Mouse (Mus musculus) forelimb bud, embryonic 11.5 days (tissue): ENCODE measurements around the gene Eaf1.
A peak's percentile ranks its signal among the peaks of the same experiment; 100 is the strongest.
"Not testable (repeated sequence)": the region's sequence is repeated elsewhere in the genome, so short reads cannot be mapped to it uniquely, and the experiment has no call there.

Source experiments
- DNase-seq: peaks from one replicate; pipeline ENCODE4 v3.0.0-alpha.2; 2012; ENCODE audit warnings: low read depth, low spot score

Eaf1 gene

DNA sequence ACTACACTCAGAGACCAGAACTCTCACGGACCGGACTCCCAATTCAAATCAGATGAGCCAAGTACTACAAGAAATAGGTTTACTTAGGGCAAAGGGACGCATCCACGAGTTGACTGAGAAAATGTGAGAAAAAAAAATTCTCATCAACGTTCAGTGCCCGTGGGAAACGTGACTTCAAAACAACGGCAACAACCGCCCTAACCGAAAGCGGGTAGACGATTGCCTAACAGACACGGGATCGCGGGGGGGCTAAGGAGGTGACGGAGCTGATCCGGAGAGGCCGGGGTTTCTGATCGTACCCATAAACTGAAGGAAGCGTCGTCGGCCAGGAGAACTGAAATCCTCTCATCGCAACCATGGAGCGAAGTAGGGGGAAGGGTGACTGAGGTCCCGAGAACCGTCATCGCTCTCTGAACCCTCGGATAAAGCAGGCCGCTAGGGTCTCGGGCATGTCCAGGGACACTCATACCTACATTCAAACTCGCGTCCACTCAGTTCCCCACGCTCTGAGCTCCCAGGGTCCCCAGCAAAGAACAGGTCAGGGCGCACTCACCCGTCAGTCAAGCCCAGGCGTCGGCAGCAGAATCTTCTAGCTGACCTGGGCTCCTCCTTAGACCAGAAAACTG is at the start of gene Eaf1:
Eaf1 (plus strand) TSS at position 51 of the 626 bp plus-strand sequence.
- no peak for DNase-seq

DNA sequence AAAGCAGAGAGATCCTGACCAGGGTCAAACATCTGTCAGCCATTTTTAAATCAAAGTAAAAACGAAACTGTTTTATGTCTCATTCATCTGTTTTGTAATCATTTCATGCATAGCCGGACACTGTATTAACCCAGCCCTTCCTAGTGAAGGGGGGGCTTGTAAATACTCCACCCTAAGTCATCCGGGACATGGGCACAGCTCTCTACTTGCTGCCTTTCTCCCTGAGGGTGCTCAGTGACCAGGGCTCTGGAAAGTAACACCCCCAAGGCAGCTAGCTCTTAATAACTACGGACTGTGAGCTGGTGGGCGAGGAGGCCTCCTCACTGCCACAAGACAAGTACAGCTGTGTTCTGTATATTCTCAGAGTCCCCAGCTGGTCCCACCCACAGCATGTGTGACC is 45.2 kb upstream of the Eaf1 start:
- no peak for DNase-seq

DNA sequence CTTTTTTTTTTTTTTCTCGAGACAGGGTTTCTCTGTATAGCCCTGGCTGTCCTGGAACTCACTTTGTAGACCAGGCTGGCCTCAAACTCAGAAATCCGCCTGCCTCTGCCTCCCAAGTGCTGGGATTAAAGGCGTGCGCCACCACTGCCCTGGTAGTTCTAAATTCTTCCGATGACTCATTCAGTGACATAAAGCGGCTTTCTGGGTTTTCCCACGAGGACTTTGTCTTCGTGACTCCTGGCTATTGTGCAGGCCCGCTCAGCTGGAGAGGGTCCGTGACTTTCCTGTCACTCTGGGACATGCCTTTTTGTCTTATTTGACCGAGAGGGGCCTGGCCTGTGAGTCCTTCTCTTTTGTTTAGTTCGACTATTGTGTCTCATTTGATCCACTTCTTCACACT is 40.3 kb upstream of the Eaf1 start:
- DNase-seq, result not testable (repeated sequence)

DNA sequence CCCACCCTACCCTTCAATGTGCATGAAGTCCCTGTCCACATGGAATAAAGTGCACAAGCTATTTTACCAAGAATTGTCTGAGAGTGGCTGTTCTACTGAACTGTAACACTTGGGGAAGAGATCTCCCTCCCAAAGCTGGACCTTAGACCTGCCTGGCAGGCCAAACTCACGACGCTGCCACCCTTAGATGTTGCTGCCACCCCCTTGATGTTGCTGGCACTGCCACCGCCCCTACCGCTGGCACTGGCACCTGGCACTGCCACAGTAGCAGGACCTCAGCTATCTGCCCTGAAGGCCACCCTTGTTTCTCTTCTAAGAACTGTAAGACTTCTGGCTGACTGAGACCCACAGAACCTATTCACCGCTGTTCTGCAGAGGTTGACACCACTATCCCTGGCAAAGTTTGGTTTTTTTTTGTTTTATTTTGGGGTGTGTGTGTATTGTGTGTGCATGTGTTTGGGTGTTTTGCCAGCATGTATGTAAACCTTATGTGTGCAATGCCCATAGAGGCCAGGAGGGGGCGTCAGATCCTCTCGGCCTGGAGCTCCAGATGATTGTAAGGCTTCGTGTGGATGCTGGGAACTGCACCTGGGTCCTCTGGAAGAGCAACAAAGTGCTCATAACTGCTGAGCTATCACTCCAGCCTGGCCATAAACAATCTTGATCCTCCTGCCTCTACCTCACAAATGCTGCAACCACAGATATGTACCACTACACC is 39.2 kb upstream of the Eaf1 start:
- no peak for DNase-seq

DNA sequence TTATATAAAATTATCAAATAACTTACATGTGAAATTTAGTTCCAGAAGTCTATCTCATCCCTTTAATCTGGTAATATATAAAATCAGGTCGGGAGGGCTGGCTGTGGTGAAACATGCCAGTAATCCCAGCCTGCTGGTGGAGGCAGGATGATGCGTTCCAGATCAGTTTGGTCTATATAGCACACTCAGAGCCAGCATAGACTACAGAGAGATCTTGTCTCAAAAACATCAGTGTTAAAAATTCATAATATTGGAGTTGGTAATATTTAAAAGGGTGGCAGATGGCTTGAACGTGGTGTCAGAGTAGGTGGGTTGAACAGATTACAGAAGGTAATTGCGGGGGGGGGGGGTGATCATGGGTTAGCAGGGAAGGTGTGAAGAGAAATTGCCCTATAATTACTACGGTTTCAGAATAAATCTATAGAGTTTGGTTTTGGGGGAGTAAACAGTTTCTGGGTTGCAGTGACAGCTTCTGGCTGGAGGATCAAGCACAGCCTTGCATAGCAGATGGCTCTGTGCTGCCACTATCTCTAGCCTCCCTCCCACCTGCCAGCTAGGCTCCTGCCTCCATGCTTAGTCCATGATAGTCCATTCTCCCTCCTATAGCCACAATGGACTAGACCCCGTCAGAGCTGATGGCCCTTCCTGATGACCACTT is 38.0 kb upstream of the Eaf1 start:
- DNase-seq, result no peak

DNA sequence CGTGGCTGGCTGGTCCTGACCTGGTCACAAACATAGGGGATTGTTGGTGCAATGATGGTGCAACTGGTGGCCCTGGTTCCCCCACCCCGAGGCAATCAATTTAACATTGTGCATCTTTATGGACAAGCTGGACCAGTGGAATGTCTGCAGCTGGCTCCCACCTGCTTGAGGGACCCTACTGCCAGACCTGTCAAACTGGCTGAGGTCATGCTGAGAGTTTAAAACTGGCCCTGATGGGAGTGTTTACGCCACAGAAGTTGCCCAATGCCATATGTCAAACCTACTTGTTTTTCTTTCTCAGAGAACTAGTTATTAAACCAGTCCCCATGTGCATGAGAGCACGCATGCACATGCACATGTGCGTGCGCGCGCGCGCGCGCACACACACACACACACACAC is 36.2 kb upstream of the Eaf1 start:
- DNase-seq, result peak; percentile 58

DNA sequence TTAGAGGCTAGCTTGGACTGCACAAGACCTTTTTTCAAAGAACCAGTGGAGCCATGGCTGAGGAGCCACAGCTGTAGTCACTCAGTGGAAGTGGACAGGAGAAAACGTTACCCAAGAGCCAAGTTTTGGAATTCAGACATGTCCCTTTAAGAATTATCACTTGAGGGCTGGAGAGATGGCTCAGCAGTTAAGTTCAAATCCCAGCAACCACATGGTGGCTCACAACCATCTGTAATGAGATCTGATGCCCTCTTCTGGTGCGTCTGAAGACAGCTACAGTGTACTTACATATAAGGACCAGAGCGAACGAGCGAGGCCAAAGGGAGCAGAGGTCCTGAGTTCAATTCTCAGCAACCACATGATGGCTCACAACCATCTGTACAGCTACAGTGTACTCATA is 32.0 kb upstream of the Eaf1 start:
- not testable (repeated sequence) for DNase-seq

DNA sequence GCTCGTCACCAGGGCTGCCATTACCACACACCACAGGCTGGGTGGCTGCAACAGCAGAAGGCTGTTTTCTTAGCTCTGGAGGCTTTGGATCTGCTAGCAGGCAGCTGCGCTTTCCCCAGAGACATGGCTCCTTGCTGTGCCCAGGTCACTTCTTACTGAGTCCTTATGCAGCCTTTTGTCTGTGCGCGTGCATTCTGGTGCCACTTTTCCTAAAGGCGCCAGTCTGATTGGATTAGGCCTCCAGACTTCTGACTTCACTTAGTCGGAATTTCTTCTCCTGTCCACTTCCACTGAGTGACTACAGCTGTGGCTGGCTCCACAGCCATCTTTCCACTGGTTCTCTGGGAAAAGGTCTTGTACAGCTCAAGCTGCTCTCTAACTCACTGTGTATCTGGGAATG is 31.3 kb upstream of the Eaf1 start:
- DNase-seq, result peak; percentile 17

DNA sequence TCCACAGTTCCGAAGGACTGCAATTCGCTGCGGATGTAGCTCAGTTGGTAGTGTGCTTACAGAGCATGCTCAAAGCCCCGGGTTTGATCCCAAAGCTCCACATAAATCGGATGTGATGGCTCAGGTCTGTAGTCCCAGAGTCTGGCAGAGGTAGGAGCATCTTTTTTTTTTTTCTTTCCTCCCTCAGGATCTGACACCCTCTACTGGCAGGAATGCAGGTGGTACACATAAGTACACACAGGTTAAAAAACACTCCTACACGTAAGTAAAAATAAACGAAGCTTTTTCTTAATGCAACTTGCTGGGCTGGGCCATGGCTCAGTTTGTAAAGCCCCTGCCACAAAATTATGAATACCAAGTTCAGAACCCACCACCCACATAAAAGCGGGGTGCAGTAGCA is 30.0 kb upstream of the Eaf1 start:
- DNase-seq, result peak; percentile 54

DNA sequence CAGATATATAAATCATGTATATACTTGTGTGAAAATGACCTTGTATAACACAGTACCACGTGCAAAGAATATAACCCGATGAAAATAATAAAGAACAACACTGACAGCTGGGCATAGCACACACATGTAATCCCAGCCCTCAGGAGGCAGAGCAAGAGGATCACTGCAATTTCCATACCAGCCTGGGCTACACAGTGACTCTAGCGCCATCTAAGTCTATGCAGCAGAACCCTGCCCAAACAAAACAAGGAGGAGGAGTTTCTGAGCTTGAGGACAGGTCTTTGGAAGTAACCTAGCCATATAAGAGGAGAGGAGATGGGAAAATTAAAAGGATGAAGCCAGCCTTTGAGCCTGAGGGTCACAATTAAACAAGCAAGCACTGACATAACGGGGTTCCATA is 24.5 kb upstream of the Eaf1 start:
- DNase-seq, result no peak

DNA sequence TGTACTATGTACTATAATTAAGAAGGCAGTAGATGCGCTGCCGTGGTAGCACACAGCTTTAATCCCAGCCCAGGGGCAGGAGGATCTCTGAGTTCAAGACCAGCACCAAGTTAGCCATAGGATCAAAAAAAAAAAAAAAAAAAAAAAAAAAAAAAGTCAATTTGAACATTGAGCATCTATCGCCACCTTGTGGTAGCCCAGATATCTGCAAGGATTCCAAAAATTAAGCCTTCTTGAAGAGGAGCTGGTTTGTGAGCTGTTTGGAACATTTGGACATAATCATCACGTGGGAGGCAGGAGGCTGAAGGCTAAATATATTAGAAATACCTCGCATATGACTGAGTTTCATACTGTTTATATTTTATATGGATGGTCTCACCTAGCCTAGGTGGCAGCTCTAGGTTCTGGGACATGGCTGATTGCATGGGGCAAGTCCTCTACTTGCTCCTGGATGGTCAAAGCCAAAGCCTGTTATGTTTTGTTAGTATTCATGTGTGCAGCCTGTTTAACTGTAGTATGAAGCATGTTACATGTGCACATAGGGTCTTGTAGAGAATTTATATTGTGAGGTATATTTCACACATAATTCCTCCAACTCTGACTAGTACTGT is 21.6 kb upstream of the Eaf1 start:
- peak; percentile 72 for DNase-seq

DNA sequence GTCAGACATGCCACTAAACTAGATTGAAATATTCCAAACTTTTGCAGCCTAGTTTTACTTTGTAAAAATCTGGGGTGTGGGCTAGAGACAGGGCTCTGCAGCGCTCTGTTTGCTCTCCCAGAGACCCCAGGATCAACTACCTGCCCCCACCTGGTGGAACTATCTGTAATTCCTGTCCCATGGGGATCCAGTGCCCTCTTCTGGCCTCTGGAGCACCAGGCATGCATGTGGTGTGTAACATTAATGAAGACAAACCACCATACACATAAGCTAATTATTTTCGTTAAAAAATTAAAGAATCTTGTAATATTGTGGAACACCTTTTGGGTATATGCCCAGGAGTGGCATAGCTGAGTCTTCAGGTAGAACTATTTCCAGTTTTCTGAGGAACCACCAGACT is 20.9 kb upstream of the Eaf1 start:
- DNase-seq, result no peak

DNA sequence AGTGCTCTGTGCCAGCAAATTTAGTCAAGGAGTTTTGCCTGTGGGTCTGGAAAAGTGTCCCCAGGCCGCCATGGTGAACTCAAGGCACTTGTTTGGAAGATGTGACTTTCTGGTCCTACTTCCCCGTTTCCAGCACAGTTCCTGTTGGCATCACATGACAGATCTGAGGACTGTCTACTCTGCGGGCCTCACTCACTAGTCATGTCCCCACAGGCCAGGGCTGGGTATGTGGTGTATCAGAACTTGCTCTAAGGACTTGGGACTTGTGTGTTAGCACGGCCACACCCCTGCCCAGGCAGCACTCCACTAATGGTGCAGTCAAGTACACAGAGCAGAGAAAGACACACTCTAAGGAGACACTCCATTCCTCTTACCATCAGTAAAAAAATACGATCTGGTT is 11.8 kb upstream of the Eaf1 start:
- DNase-seq, result no peak

DNA sequence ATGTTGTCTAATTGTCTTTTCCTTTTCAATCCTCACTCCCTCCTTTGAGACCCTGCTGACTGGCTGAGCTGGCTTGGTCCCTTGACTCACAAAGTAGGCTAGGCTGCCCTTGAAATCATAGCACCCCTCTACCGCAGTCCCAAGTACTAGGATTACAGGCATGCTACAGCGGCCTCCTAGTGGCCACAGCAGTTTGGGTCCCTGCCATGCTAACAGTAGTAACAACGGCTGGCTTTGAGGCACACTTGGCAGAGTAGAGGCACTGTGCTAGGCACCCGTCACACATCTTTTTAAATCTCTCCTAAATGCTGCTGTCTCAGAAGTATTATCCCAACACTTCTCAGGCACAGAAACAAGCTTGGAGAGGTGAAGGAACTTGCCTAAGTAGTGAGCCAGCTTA is 7.7 kb upstream of the Eaf1 start:
- DNase-seq, result no peak

DNA sequence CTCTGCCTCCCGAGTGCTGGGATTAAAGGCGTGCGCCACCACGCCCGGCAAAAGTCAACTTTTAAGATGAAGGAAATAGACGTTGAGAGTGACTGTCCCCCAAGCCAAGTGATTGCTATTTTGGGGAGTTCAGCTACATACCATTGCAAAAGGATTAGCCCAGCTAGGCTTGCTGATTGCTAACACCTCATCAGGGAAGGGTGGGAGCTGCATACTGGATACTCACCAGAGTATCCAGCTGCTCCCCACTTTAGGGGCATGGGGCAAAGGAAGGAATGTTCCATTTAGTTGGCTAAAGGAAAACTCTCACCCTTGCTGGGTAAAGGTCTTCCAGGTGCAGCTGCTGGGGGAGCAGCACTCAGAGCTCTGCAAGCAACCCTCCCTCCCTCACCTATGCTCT is 6.1 kb upstream of the Eaf1 start:
- DNase-seq, result no peak

DNA sequence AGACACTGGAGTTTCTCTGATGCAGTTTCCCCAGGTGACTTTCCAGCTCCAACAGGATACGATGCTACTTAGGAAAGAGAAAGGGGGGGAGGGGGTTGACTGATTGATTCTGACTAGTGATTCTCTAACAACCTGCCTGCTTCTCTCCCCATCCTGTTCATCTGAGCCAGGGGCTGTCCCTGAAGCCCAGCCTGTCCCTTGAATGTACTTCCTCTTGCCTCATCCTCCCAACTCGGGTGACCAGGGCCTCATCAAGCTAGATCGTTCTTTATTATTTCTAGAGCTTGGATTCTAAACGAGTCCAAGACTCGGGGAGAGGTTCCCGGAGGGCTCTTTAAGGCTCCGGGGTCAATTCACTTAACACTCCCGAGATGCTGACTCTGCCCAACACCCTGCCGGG is 298 bp upstream of the Eaf1 start:
- no peak for DNase-seq

DNA sequence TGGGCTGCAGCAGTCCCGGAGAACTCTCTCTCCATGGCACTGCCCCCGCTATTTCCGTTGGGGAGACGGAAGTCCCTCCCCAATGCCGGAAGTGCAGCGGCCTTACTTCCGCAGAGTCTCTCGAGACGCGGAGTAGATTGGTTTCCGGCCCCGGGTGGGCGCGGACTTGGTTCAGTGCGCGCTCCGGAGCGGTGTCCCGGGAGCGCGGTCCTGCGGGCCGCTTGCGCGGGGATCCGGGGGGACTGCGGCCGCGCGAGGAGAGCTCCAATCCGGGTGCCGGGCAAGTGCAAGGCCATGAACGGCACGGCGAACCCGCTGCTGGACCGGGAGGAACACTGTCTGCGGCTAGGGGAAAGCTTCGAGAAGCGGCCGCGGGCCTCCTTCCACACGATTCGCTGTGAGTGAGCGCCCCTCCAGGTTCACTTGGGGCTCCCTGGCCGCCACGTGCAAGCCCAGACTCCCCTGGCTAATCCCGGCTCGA is 816 bp downstream of the Eaf1 start, which contains the start of gene Mettl6:
Mettl6 (minus strand) TSS at position 66 of the 481 bp plus-strand sequence.
- DNase-seq, result peak; percentile 88

DNA sequence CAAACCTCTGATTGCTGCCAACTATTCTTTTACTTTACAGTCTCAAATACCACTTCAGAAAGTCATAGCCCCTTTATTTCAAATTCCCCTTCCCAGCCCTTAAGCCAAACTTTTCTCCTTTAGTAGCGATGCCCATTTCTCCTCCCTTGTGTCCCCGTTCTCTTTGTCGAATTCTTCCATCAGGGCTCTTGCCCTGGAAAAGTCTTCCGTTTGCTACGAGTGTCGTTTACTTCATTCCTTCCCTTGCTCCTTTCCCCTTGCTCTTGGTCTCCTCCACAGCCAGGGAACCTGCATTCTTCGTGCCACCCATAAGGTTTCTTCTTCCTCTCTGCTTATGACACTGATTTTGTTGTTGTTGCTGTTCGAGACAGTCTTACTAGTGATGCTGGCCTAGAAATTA is 1.3 kb downstream of the Eaf1 start:
- no peak for DNase-seq

DNA sequence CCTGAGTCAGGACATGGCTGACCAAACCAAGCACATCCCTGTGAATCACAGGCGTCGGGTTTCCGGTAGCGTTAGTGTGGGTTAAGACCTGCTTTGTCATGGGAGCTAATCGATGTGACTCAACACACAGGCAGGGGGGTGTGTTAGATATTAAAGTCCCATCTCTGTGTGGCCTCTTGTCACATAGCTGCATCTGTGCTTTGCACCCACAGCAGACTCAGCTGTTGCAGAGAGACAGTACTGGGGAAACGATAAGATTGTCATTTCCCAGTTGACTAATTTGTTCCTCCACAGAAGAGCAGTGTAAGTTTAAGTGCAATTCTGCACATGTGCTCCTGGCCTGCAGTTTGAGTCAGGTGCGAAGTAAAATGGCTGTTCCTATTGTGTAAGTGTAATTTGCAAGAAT is 2.0 kb downstream of the Eaf1 start:
- no peak for DNase-seq

DNA sequence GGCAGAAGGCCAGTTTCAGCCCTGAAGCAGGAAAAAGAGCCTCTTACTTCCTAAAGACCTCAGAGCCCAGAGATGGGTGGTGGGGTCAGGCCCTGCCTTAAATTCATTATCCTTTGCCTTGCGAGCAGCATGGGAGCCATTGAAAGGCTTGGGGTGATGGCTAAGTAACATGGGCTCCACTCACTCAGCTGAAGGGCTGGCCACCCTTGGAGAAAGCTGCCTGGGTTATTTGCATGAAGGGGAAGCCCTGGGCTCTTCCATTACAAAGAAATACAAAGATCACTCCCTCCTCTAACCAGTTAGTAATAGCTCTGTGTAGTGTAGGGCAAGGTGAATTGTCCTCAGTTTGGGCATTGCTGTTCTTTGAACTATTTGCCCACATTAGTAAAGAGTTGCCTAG is 5.3 kb downstream of the Eaf1 start:
- DNase-seq, result no peak

DNA sequence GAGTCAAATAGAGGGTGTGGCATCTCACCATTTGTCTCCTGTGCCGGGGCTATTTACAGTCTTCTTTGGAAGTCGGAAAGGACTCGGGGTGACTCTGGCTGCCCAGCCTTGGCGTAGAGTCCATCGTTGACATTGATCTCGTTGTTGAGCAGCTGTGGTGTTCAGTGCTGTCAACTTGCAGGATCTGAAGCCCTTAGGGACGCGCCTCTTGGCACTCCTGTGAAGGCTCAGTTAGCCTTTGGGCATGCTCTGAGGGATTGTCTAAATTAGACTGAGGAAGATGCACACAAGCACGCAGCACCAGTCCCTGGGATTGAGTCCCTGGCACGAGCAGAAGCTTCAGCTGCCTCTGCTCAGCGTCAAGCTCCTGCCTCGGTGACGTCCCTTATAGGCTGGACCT is 9.2 kb downstream of the Eaf1 start:
- no peak for DNase-seq

DNA sequence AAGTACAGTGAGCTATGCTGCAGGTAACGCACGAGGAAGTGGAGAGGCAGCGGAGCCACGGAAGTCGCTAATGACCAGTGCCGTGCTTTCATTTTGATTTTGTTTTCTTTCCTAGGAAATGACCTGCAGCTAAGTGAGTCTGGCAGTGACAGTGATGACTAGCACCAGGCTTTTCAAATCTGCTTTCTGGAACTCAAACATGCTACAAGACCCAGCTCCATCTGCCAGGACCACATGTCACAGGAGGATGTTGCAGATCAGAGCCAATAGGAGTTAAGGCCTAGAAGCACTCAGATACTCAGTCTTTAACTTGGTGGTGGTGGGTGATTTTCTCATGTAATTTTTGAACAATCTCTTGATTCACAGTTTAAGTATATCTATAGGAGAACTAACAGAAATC is 12.3 kb downstream of the Eaf1 start:
- no peak for DNase-seq
